Mouse (Mus musculus) limb, embryonic 14.5 days (tissue): ENCODE data around the gene Hoxd3. TPM values are rescaled to one million over a fixed set of nuclear protein-coding genes. Genes with fewer than 3 reads are reported as not detected.

ENCODE experiments used
- ATAC-seq: fragments of 200-750 bp; cut with Nextera tagmentation; 2 replicates; pipeline ENCODE4 v1.8.0; 2017; ENCODE audit warnings: low read depth, moderate number of reproducible peaks, moderate TSS enrichment; ENCODE audit not compliant: low FRiP score
- DNase-seq: peaks from one replicate; pipeline ENCODE4 v3.0.0-alpha.2; 2015; ENCODE audit warnings: low spot score
- H3K27ac ChIP-seq: fragments of 300-500 bp; sonication (generic); replicated peaks from 2 replicates; pipeline ENCODE4 v1.5.1; 2014; ENCODE audit warnings: low read depth, mild to moderate bottlenecking, low read length, moderate library complexity, mixed read lengths
- H3K27me3 ChIP-seq: fragments of 300-500 bp; sonication (generic); 2 replicates; pipeline ENCODE4 v1.6.1; 2014; ENCODE audit warnings: low read length, mixed read lengths; ENCODE audit not compliant: control insufficient read depth, insufficient read depth
- H3K36me3 ChIP-seq: fragments of 300-500 bp; sonication (generic); 2 replicates; pipeline ENCODE4 v1.6.1; 2014; ENCODE audit warnings: mild to moderate bottlenecking, low read length, moderate library complexity, mixed read lengths; ENCODE audit not compliant: control insufficient read depth, insufficient read depth
- H3K4me1 ChIP-seq: fragments of 300-500 bp; sonication (generic); 2 replicates; pipeline ENCODE4 v1.6.1; 2014; ENCODE audit warnings: antibody characterized with exemption, low read length, mixed read lengths; ENCODE audit not compliant: control insufficient read depth, insufficient read depth
- H3K4me2 ChIP-seq: fragments of 300-500 bp; sonication (generic); replicated peaks from 2 replicates; pipeline ENCODE4 v1.6.1; 2014; ENCODE audit warnings: low read depth, mild to moderate bottlenecking, low read length, moderate library complexity; ENCODE audit not compliant: severe bottlenecking
- H3K4me3 ChIP-seq: fragments of 300-500 bp; sonication (generic); replicated peaks from 2 replicates; pipeline ENCODE4 v1.5.1; 2014; ENCODE audit warnings: low read length
- H3K9ac ChIP-seq: fragments of 300-500 bp; sonication (generic); 2 replicates; pipeline ENCODE4 v1.6.1; 2014; ENCODE audit warnings: mild to moderate bottlenecking, low read depth, low read length, moderate library complexity; ENCODE audit not compliant: severe bottlenecking
- H3K9me3 ChIP-seq: fragments of 300-500 bp; sonication (generic); 2 replicates; pipeline ENCODE4 v1.6.1; 2016; ENCODE audit warnings: low read length; ENCODE audit not compliant: control insufficient read depth
- POLR2A ChIP-seq: fragments of 200-500 bp; IDR thresholded peaks from 2 replicates; pipeline ENCODE4 v1.8.0; 2012; ENCODE audit warnings: inconsistent platforms, mild to moderate bottlenecking, moderate library complexity, borderline replicate concordance; ENCODE audit not compliant: insufficient read depth, insufficient read length; ENCODE audit errors: extremely low read depth
- WGBS: fragments of 180-500 bp; shearing (Covaris S2); extraction: QIAGEN DNeasy Blood & Tissue Kit; methylation state at CpG from one replicate; pipeline ENCODE4 v1.1.7; 2014; 5-methylcytosine and 5-hydroxymethylcytosine counted together
- polyA plus RNA-seq, 2 experiments: library from polyadenylated mRNA; depleted of rRNA in 1 of 2; stranded (reverse) in 1 of 2; unstranded in 1 of 2; fragments of >200 nt; fragmentation: Nextera tagmentation in 1 of 2; extraction: Ambion mirVana in 1 of 2; gene quantifications; 2 replicates each; pipeline versions ENCODE4 v1.2.1 to v1.2.3; 2012 to 2014

The Hoxd3 gene
- polyA plus RNA-seq, 2 experiments: 0.59 to 2.3 TPM

DNA sequence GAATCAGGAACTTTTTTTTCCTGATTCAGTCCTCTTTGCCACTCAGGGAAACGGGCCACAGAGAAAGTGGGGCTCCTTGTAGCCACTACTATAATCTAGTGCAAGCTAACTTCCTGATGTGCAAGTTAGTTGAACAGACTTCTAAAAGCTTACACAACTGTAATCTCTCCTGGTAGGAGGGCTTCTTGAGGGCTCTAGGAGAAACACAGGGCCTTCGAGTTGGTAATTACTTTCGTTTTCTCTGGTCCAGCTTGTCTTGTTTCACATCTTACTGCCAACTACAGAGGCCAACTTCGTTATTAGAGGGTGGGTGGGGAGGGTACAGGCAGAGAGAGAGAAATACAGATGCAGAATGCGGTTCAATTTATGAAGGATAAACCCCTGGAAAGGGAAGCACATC is 39.9 kb upstream of the Hoxd3 start:
- 15% methylated on average over 5 of the region's 5 CpGs for WGBS
- Histone ChIP-seq H3K36me3 (peaks cover 9% of the 10 kb centered on the region), H3K27ac (peak overlapping the region; percentile 97), H3K27me3 (peaks cover 31% of the 10 kb centered on the region; the same call in 1 of the 2 replicates), H3K9me3 (no peaks in the 10 kb centered on the region), H3K4me2 (peak overlapping the region; percentile 96), H3K4me3 (peak overlapping the region; percentile 74), H3K4me1 (peaks cover 12% of the 10 kb centered on the region), H3K9ac (peak overlapping the region; percentile 99)
- ATAC-seq: no peak
- DNase-seq: no peak
- TF ChIP-seq POLR2A: no peak

- H3K9ac ChIP-seq: peak overlapping the region; percentile 99
- 2% methylated on average over 40 of the region's 40 CpGs for WGBS
- ATAC-seq (peak; percentile 48), DNase-seq (peak; percentile 82)
- peak overlapping the region; percentile 97 for H3K27ac ChIP-seq
- H3K27me3 ChIP-seq: peaks cover 30% of the 10 kb centered on the region; the same call in 1 of the 2 replicates
- H3K4me1 ChIP-seq: peaks cover 12% of the 10 kb centered on the region
- no peak for TF ChIP-seq POLR2A
- H3K9me3 ChIP-seq: no peaks in the 10 kb centered on the region
- peaks cover 9% of the 10 kb centered on the region for H3K36me3 ChIP-seq
- H3K4me3 ChIP-seq: peak overlapping the region; percentile 74
- H3K4me2 ChIP-seq: peak overlapping the region; percentile 96
Measured at GRCm38 (mm10) chr2:74672481-74673362, 39.0 kb upstream of the Hoxd3 start.

- Histone ChIP-seq H3K36me3 (peaks cover 9% of the 10 kb centered on the region), H3K27me3 (peaks cover 24% of the 10 kb centered on the region; the same call in 1 of the 2 replicates), H3K9ac (peak overlapping the region; percentile 99), H3K27ac (peak overlapping the region; percentile 97), H3K9me3 (no peaks in the 10 kb centered on the region), H3K4me3 (peak overlapping the region; percentile 74), H3K4me2 (peak overlapping the region; percentile 96), H3K4me1 (peaks cover 17% of the 10 kb centered on the region)
- DNase-seq (no peak), ATAC-seq (no peak)
- TF ChIP-seq POLR2A: 0 out of 2 replicates have a peak, but pooled peaks have one; percentile 16
- WGBS: 5% methylated on average over 24 of the region's 24 CpGs
Measured at GRCm38 (mm10) chr2:74673835-74674425, 37.8 kb upstream of the Hoxd3 start.

DNA sequence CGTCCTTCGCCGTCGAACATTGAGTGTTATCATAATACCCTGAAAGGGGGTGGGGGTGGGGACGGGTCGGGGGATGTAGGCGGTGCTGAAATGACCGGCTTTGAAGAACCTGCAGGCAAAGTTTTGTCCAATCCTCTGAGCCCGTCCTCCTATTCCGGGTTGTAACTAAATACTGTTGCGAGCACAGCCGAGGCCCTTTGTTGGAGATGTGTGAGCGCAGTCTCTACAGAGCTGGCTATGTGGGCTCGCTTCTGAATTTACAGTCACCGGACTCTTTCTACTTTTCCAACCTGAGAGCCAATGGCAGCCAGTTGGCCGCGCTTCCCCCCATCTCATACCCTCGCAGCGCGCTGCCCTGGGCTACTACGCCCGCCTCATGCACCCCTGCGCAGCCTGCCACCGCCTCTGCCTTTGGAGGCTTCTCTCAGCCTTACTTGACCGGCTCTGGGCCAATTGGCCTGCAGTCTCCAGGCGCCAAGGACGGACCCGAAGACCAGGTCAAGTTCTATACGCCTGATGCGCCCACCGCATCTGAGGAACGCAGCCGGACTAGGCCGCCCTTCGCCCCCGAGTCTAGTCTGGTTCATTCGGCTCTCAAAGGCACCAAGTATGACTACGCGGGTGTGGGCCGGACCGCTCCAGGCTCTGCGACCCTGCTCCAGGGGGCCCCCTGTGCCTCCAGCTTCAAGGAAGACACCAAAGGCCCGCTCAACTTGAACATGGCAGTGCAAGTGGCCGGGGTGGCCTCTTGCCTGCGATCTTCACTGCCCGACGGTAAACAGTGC is 36.7 kb upstream of the Hoxd3 start, which contains the start of gene Hoxd12:
Gene Hoxd12, plus strand, starts transcription at position 133 of the 785 bp plus-strand sequence.
- H3K27me3 ChIP-seq: peaks cover 29% of the 10 kb centered on the region; the same call in 1 of the 2 replicates
- peak within 1 kb of the TSS; percentile 97 for H3K27ac ChIP-seq

More for the DNA sequence above, 36.7 kb upstream of the Hoxd3 start, which contains the start of gene Hoxd12:
- Histone ChIP-seq H3K4me2 (peak within 1 kb of the TSS; percentile 96), H3K36me3 (peaks cover 6% of the 10 kb centered on the region; the same call in 1 of the 2 replicates), H3K9ac (peak within 1 kb of the TSS; percentile 99), H3K4me3 (peak within 1 kb of the TSS; percentile 74), H3K9me3 (no peaks in the 10 kb centered on the region), H3K4me1 (peaks cover 17% of the 10 kb centered on the region)
- ATAC-seq (peak; percentile 70), DNase-seq (peak; percentile 74)
- 5% methylated on average over 47 of the region's 47 CpGs for WGBS
- TF ChIP-seq POLR2A: peak; percentile 76; the same call in 1 of the 2 replicates
